Mouse (Mus musculus): ENCODE measurements around the gene E2f7.

The E2f7 gene

GRCm38 (mm10) chr10:110773878-110774277 is 28.6 kb downstream of the E2f7 start:
- DNase-seq (ENCODE audit: low spot score): no peak

- no peak for DNase-seq (ENCODE audit: low spot score)
These were observed 36.5 kb downstream of the E2f7 start for GRCm38 (mm10) chr10:110781772-110782171.

- peak; percentile 62 for DNase-seq (ENCODE audit: low spot score)
These were observed 37.4 kb downstream of the E2f7 start for GRCm38 (mm10) chr10:110782655-110783054.

- DNase-seq (ENCODE audit: low spot score): no peak
These were observed 43.0 kb downstream of the E2f7 start for GRCm38 (mm10) chr10:110788049-110788752.

GRCm38 (mm10) chr10:110789683-110790082 is 44.4 kb downstream of the E2f7 start:
- no peak for DNase-seq (ENCODE audit: low spot score)

GRCm38 (mm10) chr10:110793150-110793787 is 48.0 kb downstream of the E2f7 start:
- no peak for DNase-seq (ENCODE audit: low spot score)

GRCm38 (mm10) chr10:110794564-110795205 is 49.4 kb downstream of the E2f7 start:
- peak; percentile 86 for DNase-seq (ENCODE audit: low spot score)

- DNase-seq (ENCODE audit: low spot score): peak; percentile 13
These were observed 50.1 kb downstream of the E2f7 start for GRCm38 (mm10) chr10:110795206-110795796.

- DNase-seq (ENCODE audit: low spot score): no peak
These were observed 56.1 kb downstream of the E2f7 start for GRCm38 (mm10) chr10:110801296-110801695.

GRCm38 (mm10) chr10:110804279-110805024 is 59.2 kb downstream of the E2f7 start:
- DNase-seq (ENCODE audit: low spot score): peak; percentile 60

GRCm38 (mm10) chr10:110805025-110805740 is 59.9 kb downstream of the E2f7 start:
- DNase-seq (ENCODE audit: low spot score): peak; percentile 38

- peak; percentile 45 for DNase-seq (ENCODE audit: low spot score)
These were observed 61.2 kb downstream of the E2f7 start for GRCm38 (mm10) chr10:110806471-110806870.

GRCm38 (mm10) chr10:110810528-110810927 is 65.3 kb downstream of the E2f7 start:
- DNase-seq (ENCODE audit: low spot score): no peak

- DNase-seq (ENCODE audit: low spot score): no peak
These were observed 66.1 kb downstream of the E2f7 start for GRCm38 (mm10) chr10:110811209-110811861.

GRCm38 (mm10) chr10:110811862-110812225 is 66.6 kb downstream of the E2f7 start:
- no peak for DNase-seq (ENCODE audit: low spot score)

- no peak for DNase-seq (ENCODE audit: low spot score)
These were observed 75.9 kb downstream of the E2f7 start for GRCm38 (mm10) chr10:110821139-110821538.

GRCm38 (mm10) chr10:110821692-110822091 is 76.5 kb downstream of the E2f7 start:
- DNase-seq (ENCODE audit: low spot score): no peak

GRCm38 (mm10) chr10:110832336-110832735 is 87.1 kb downstream of the E2f7 start:
- DNase-seq (ENCODE audit: low spot score): peak; percentile 39

- DNase-seq (ENCODE audit: low spot score): peak; percentile 38
These were observed 90.0 kb downstream of the E2f7 start for GRCm38 (mm10) chr10:110835115-110835806.

Data from embryo, embryonic 10.5 days (tissue).